Mouse (Mus musculus) embryonic facial prominence, embryonic 14.5 days (tissue): Measurements from ENCODE around the gene Fig4. TPM values are rescaled to one million over a fixed set of nuclear protein-coding genes. Genes with fewer than 3 reads are reported as not detected.
A peak's percentile ranks its signal among the peaks of the same experiment; 100 is the strongest.

Experiments used
- ATAC-seq: fragments of 200-750 bp; cut with Nextera tagmentation; 2 replicates; pipeline ENCODE4 v1.8.0; 2017; ENCODE audit warnings: low read depth, moderate number of reproducible peaks, moderate TSS enrichment
- DNase-seq: peaks from one replicate; pipeline ENCODE4 v3.0.0-alpha.2; 2015; ENCODE audit warnings: low spot score
- H3K27ac ChIP-seq: fragments of 300-500 bp; sonication (generic); replicated peaks from 2 replicates; pipeline ENCODE4 v1.5.1; 2014; ENCODE audit warnings: low read depth, mild to moderate bottlenecking, low read length, moderate library complexity
- H3K27me3 ChIP-seq: fragments of 300-500 bp; sonication (generic); replicated peaks from 2 replicates; pipeline ENCODE4 v1.6.1; 2014; ENCODE audit warnings: low read length; ENCODE audit not compliant: control insufficient read depth, insufficient read depth
- H3K36me3 ChIP-seq: fragments of 300-500 bp; sonication (generic); 2 replicates; pipeline ENCODE4 v1.6.1; 2014; ENCODE audit warnings: low read length, mixed read lengths; ENCODE audit not compliant: control insufficient read depth, insufficient read depth
- H3K4me1 ChIP-seq: fragments of 300-500 bp; sonication (generic); 2 replicates; pipeline ENCODE4 v1.6.1; 2014; ENCODE audit warnings: antibody characterized with exemption, low read length; ENCODE audit not compliant: control insufficient read depth, insufficient read depth
- H3K4me2 ChIP-seq: fragments of 300-500 bp; sonication (generic); 2 replicates; pipeline ENCODE4 v1.6.1; 2014; ENCODE audit warnings: low read depth, mild to moderate bottlenecking, low read length, moderate library complexity, mixed read lengths
- H3K4me3 ChIP-seq: fragments of 300-500 bp; sonication (generic); 2 replicates; pipeline ENCODE4 v1.5.1; 2014; ENCODE audit warnings: low read depth, mild to moderate bottlenecking, low read length
- H3K9ac ChIP-seq: fragments of 300-500 bp; sonication (generic); 2 replicates; pipeline ENCODE4 v1.6.1; 2014; ENCODE audit warnings: low read depth, mild to moderate bottlenecking, low read length, moderate library complexity, mixed read lengths
- H3K9me3 ChIP-seq: fragments of 300-500 bp; sonication (generic); 2 replicates; pipeline ENCODE4 v1.6.1; 2016; ENCODE audit warnings: low read length; ENCODE audit not compliant: control insufficient read depth
- WGBS: fragments of 180-500 bp; shearing (Covaris S2); extraction: QIAGEN DNeasy Blood & Tissue Kit; methylation state at CpG from one replicate; pipeline ENCODE4 v1.1.7; 2014; 5-methylcytosine and 5-hydroxymethylcytosine counted together
- polyA plus RNA-seq: library from polyadenylated mRNA; unstranded; fragments of >200 nt; fragmentation: Nextera tagmentation; extraction: Ambion mirVana; gene quantifications from 2 replicates; pipeline ENCODE4 v1.2.1, GENCODE M21; 2014

The Fig4 gene
- polyA plus RNA-seq, 1 experiment from 2014 or later, result 16.8 TPM

GRCm38 (mm10) chr10:41241080-41241479 is 62.0 kb downstream of the Fig4 start:
- no peak overlapping the region for H3K9ac ChIP-seq
- no peak overlapping the region for H3K4me2 ChIP-seq
- no peaks in the 10 kb centered on the region for H3K27me3 ChIP-seq
- no peaks in the 10 kb centered on the region for H3K4me1 ChIP-seq
- no peaks in the 10 kb centered on the region for H3K36me3 ChIP-seq
- H3K4me3 ChIP-seq, result no peak overlapping the region
- no peaks in the 10 kb centered on the region for H3K9me3 ChIP-seq
- DNase-seq, result no peak
- H3K27ac ChIP-seq, result no peak overlapping the region
- WGBS, result 61% methylated on average over 7 of the region's 7 CpGs
- ATAC-seq, result no peak

GRCm38 (mm10) chr10:41236020-41236419 is 67.0 kb downstream of the Fig4 start:
- no peak overlapping the region for H3K4me3 ChIP-seq
- WGBS, result 87% methylated on average over 2 of the region's 2 CpGs
- no peak overlapping the region for H3K9ac ChIP-seq
- ATAC-seq (no peak), DNase-seq (no peak)
- H3K9me3 ChIP-seq, result no peaks in the 10 kb centered on the region
- no peak overlapping the region for H3K4me2 ChIP-seq
- no peak overlapping the region for H3K27ac ChIP-seq
- no peaks in the 10 kb centered on the region for H3K4me1 ChIP-seq
- H3K36me3 ChIP-seq, result no peaks in the 10 kb centered on the region
- no peaks in the 10 kb centered on the region for H3K27me3 ChIP-seq

GRCm38 (mm10) chr10:41235584-41235983 is 67.5 kb downstream of the Fig4 start:
- DNase-seq (no peak), ATAC-seq (no peak)
- WGBS, result 75% methylated on average over 3 of the region's 3 CpGs

GRCm38 (mm10) chr10:41235159-41235558 is 67.9 kb downstream of the Fig4 start:
- no peak for DNase-seq
- no peak for ATAC-seq
- Histone ChIP-seq H3K36me3 (no peaks in the 10 kb centered on the region), H3K4me3 (no peak overlapping the region), H3K27ac (no peak overlapping the region), H3K4me1 (no peaks in the 10 kb centered on the region), H3K27me3 (no peaks in the 10 kb centered on the region), H3K9me3 (no peaks in the 10 kb centered on the region), H3K4me2 (no peak overlapping the region), H3K9ac (no peak overlapping the region)
- WGBS, result 83% methylated on average over 2 of the region's 2 CpGs

More at GRCm38 (mm10) chr10:41235584-41235983, 67.5 kb downstream of the Fig4 start:
- Histone ChIP-seq H3K27ac (no peak overlapping the region), H3K4me2 (no peak overlapping the region), H3K36me3 (no peaks in the 10 kb centered on the region), H3K4me3 (no peak overlapping the region), H3K27me3 (no peaks in the 10 kb centered on the region), H3K4me1 (no peaks in the 10 kb centered on the region), H3K9me3 (no peaks in the 10 kb centered on the region), H3K9ac (no peak overlapping the region)

GRCm38 (mm10) chr10:41234552-41234951 is 68.5 kb downstream of the Fig4 start:
- H3K4me3 ChIP-seq, result no peak overlapping the region
- H3K27me3 ChIP-seq, result no peaks in the 10 kb centered on the region
- H3K4me2 ChIP-seq, result no peak overlapping the region
- DNase-seq (no peak), ATAC-seq (no peak)
- 83% methylated on average over 9 of the region's 9 CpGs for WGBS
- H3K4me1 ChIP-seq, result no peaks in the 10 kb centered on the region
- no peaks in the 10 kb centered on the region for H3K9me3 ChIP-seq
- H3K27ac ChIP-seq, result no peak overlapping the region
- H3K9ac ChIP-seq, result no peak overlapping the region
- no peaks in the 10 kb centered on the region for H3K36me3 ChIP-seq

GRCm38 (mm10) chr10:41233140-41233539 is 69.9 kb downstream of the Fig4 start:
- Histone ChIP-seq H3K27me3 (no peaks in the 10 kb centered on the region), H3K36me3 (no peaks in the 10 kb centered on the region), H3K9ac (no peak overlapping the region), H3K27ac (no peak overlapping the region), H3K4me1 (no peaks in the 10 kb centered on the region), H3K4me2 (no peak overlapping the region), H3K9me3 (no peaks in the 10 kb centered on the region), H3K4me3 (no peak overlapping the region)
- no peak for ATAC-seq
- no peak for DNase-seq
- WGBS, result 81% methylated on average over 6 of the region's 6 CpGs

- Histone ChIP-seq H3K27me3 (no peaks in the 10 kb centered on the region), H3K27ac (no peak overlapping the region), H3K4me1 (no peaks in the 10 kb centered on the region), H3K4me2 (no peak overlapping the region), H3K36me3 (no peaks in the 10 kb centered on the region), H3K4me3 (no peak overlapping the region), H3K9me3 (no peaks in the 10 kb centered on the region), H3K9ac (no peak overlapping the region)
- DNase-seq (no peak), ATAC-seq (no peak)
- 86% methylated on average over 6 of the region's 6 CpGs for WGBS
Observed at GRCm38 (mm10) chr10:41231163-41231835, 71.8 kb downstream of the Fig4 start.

GRCm38 (mm10) chr10:41227626-41228025 is 75.4 kb downstream of the Fig4 start:
- 69% methylated on average over 7 of the region's 7 CpGs for WGBS
- DNase-seq (no peak), ATAC-seq (no peak)

GRCm38 (mm10) chr10:41223499-41223898 is 79.6 kb downstream of the Fig4 start:
- Histone ChIP-seq H3K27me3 (no peaks in the 10 kb centered on the region), H3K4me2 (no peak overlapping the region), H3K27ac (no peak overlapping the region), H3K36me3 (no peaks in the 10 kb centered on the region), H3K4me1 (no peaks in the 10 kb centered on the region), H3K4me3 (no peak overlapping the region), H3K9me3 (no peaks in the 10 kb centered on the region), H3K9ac (no peak overlapping the region)
- 24% methylated on average over 4 of the region's 4 CpGs for WGBS
- no peak for ATAC-seq
- DNase-seq, result peak; percentile 15

More at GRCm38 (mm10) chr10:41227626-41228025, 75.4 kb downstream of the Fig4 start:
- H3K36me3 ChIP-seq, result no peaks in the 10 kb centered on the region
- no peak overlapping the region for H3K9ac ChIP-seq
- H3K4me3 ChIP-seq, result no peak overlapping the region
- no peak overlapping the region for H3K27ac ChIP-seq
- no peaks in the 10 kb centered on the region for H3K9me3 ChIP-seq
- no peaks in the 10 kb centered on the region for H3K4me1 ChIP-seq
- H3K4me2 ChIP-seq, result no peak overlapping the region
- H3K27me3 ChIP-seq, result no peaks in the 10 kb centered on the region
